Mouse (Mus musculus) liver, embryonic 16.5 days (tissue): Measurements from ENCODE around the gene Golga3. TPM values are rescaled to one million over a fixed set of nuclear protein-coding genes. Genes with fewer than 3 reads are reported as not detected.

Source experiments
- ATAC-seq: fragments of 200-750 bp; cut with Nextera tagmentation; 2 replicates; pipeline ENCODE4 v1.8.0; 2017; ENCODE audit warnings: low read depth, mild to moderate bottlenecking, moderate number of reproducible peaks, moderate library complexity
- H3K27ac ChIP-seq: fragments of 300-500 bp; sonication (generic); 2 replicates; pipeline ENCODE4 v1.5.1; 2014; ENCODE audit warnings: mild to moderate bottlenecking, low read length
- H3K27me3 ChIP-seq: fragments of 300-500 bp; sonication (generic); 2 replicates; pipeline ENCODE4 v1.6.1; 2014; ENCODE audit warnings: low read depth, low read length, mixed read lengths; ENCODE audit not compliant: control insufficient read depth, insufficient read depth
- H3K36me3 ChIP-seq: fragments of 300-500 bp; sonication (generic); 2 replicates; pipeline ENCODE4 v1.6.1; 2014; ENCODE audit warnings: mild to moderate bottlenecking; ENCODE audit not compliant: control insufficient read depth, insufficient read depth
- H3K4me1 ChIP-seq: fragments of 300-500 bp; sonication (generic); 2 replicates; pipeline ENCODE4 v1.6.1; 2014; ENCODE audit warnings: low read depth, low read length, mixed read lengths; ENCODE audit not compliant: control insufficient read depth
- H3K4me2 ChIP-seq: fragments of 300-500 bp; sonication (generic); 2 replicates; pipeline ENCODE4 v1.6.1; 2014; ENCODE audit warnings: low read depth, low read length, mixed read lengths
- H3K4me3 ChIP-seq: fragments of 300-500 bp; sonication (generic); 2 replicates; pipeline ENCODE4 v1.5.1; 2014; ENCODE audit warnings: low read depth, mild to moderate bottlenecking, low read length
- H3K9ac ChIP-seq: fragments of 300-500 bp; sonication (generic); 2 replicates; pipeline ENCODE4 v1.6.1; 2014; ENCODE audit warnings: low read depth, low read length
- H3K9me3 ChIP-seq: fragments of 300-500 bp; sonication (generic); replicated peaks from 2 replicates; pipeline ENCODE4 v1.6.1; 2016; ENCODE audit warnings: low read length; ENCODE audit not compliant: control insufficient read depth
- WGBS: fragments of 180-500 bp; shearing (Covaris S2); extraction: QIAGEN DNeasy Blood & Tissue Kit; methylation state at CpG from one replicate; pipeline ENCODE4 v1.1.7; 2014; ENCODE audit not compliant: insufficient replicate concordance; 5-methylcytosine and 5-hydroxymethylcytosine counted together
- polyA plus RNA-seq: library from polyadenylated mRNA; unstranded; fragments of >200 nt; fragmentation: Nextera tagmentation; extraction: Ambion mirVana; gene quantifications from 2 replicates; pipeline ENCODE4 v1.2.1, GENCODE M21; 2015

Gene Golga3
- polyA plus RNA-seq, 1 experiment from 2014 or later = 8.2 TPM

GRCm38 (mm10) chr5:110177021-110177420 lies 520 bp downstream of the Golga3 start:
- WGBS = 2% methylated on average over 19 of the region's 19 CpGs
- Histone ChIP-seq H3K4me2 (peak overlapping the region; percentile 78), H3K27ac (peak overlapping the region; percentile 75), H3K9ac (peak overlapping the region; percentile 91), H3K36me3 (peaks cover 2% of the 10 kb centered on the region; the same call in 1 of the 2 replicates), H3K27me3 (no peaks in the 10 kb centered on the region), H3K4me1 (peaks cover 22% of the 10 kb centered on the region), H3K4me3 (peak overlapping the region; percentile 93), H3K9me3 (no peaks in the 10 kb centered on the region)
- peak; percentile 4; the same call in 1 of the 2 replicates for ATAC-seq

GRCm38 (mm10) chr5:110178628-110179027 lies 2.1 kb downstream of the Golga3 start:
- Histone ChIP-seq H3K9ac (no peak overlapping the region), H3K4me1 (peaks cover 22% of the 10 kb centered on the region), H3K9me3 (no peaks in the 10 kb centered on the region), H3K4me2 (peak overlapping the region; percentile 1; the same call in 1 of the 2 replicates), H3K4me3 (no peak overlapping the region), H3K27me3 (no peaks in the 10 kb centered on the region), H3K27ac (no peak overlapping the region), H3K36me3 (peaks cover 2% of the 10 kb centered on the region; the same call in 1 of the 2 replicates)
- WGBS = 26% methylated on average over 2 of the region's 2 CpGs
- ATAC-seq = no peak

GRCm38 (mm10) chr5:110181716-110182115 lies 5.2 kb downstream of the Golga3 start:
- WGBS = 76% methylated on average over 5 of the region's 5 CpGs
- H3K9me3 ChIP-seq = no peaks in the 10 kb centered on the region
- no peak for ATAC-seq
- H3K4me1 ChIP-seq = peaks cover 20% of the 10 kb centered on the region
- no peak overlapping the region for H3K4me2 ChIP-seq
- H3K27me3 ChIP-seq = no peaks in the 10 kb centered on the region
- H3K36me3 ChIP-seq = peaks cover 12% of the 10 kb centered on the region; the same call in 1 of the 2 replicates
- no peak overlapping the region for H3K9ac ChIP-seq
- no peak overlapping the region for H3K27ac ChIP-seq
- H3K4me3 ChIP-seq = no peak overlapping the region

GRCm38 (mm10) chr5:110203164-110203895 lies 26.8 kb downstream of the Golga3 start:
- H3K27me3 ChIP-seq = no peaks in the 10 kb centered on the region
- WGBS = 76% methylated on average over 10 of the region's 10 CpGs
- H3K27ac ChIP-seq = no peak overlapping the region
- no peak overlapping the region for H3K4me3 ChIP-seq
- peaks cover 22% of the 10 kb centered on the region for H3K36me3 ChIP-seq
- no peak overlapping the region for H3K9ac ChIP-seq
- H3K4me1 ChIP-seq = no peaks in the 10 kb centered on the region
- no peak for ATAC-seq
- H3K9me3 ChIP-seq = no peaks in the 10 kb centered on the region
- no peak overlapping the region for H3K4me2 ChIP-seq

- Histone ChIP-seq H3K36me3 (peaks cover 27% of the 10 kb centered on the region), H3K4me1 (no peaks in the 10 kb centered on the region), H3K27ac (no peak overlapping the region), H3K9ac (no peak overlapping the region), H3K9me3 (no peaks in the 10 kb centered on the region), H3K27me3 (no peaks in the 10 kb centered on the region), H3K4me2 (no peak overlapping the region), H3K4me3 (no peak overlapping the region)
- WGBS = 67% methylated on average over 6 of the region's 6 CpGs
- ATAC-seq = no peak
These were observed 28.3 kb downstream of the Golga3 start for GRCm38 (mm10) chr5:110204777-110205176.

GRCm38 (mm10) chr5:110211312-110211711 lies 34.8 kb downstream of the Golga3 start:
- H3K9ac ChIP-seq = no peak overlapping the region
- H3K4me2 ChIP-seq = no peak overlapping the region
- H3K27ac ChIP-seq = no peak overlapping the region
- H3K4me3 ChIP-seq = no peak overlapping the region
- H3K27me3 ChIP-seq = no peaks in the 10 kb centered on the region
- H3K36me3 ChIP-seq = peaks cover 19% of the 10 kb centered on the region
- no peak for ATAC-seq
- H3K9me3 ChIP-seq = no peaks in the 10 kb centered on the region
- no peaks in the 10 kb centered on the region for H3K4me1 ChIP-seq
- 43% methylated on average over 2 of the region's 2 CpGs for WGBS

- Histone ChIP-seq H3K9ac (no peak overlapping the region), H3K36me3 (peaks cover 40% of the 10 kb centered on the region), H3K4me1 (no peaks in the 10 kb centered on the region), H3K9me3 (no peaks in the 10 kb centered on the region), H3K27me3 (no peaks in the 10 kb centered on the region), H3K4me2 (no peak overlapping the region), H3K4me3 (no peak overlapping the region), H3K27ac (no peak overlapping the region)
- ATAC-seq = no peak
- 87% methylated on average over 3 of the region's 3 CpGs for WGBS
These were observed 40.3 kb downstream of the Golga3 start for GRCm38 (mm10) chr5:110216780-110217179.

DNA sequence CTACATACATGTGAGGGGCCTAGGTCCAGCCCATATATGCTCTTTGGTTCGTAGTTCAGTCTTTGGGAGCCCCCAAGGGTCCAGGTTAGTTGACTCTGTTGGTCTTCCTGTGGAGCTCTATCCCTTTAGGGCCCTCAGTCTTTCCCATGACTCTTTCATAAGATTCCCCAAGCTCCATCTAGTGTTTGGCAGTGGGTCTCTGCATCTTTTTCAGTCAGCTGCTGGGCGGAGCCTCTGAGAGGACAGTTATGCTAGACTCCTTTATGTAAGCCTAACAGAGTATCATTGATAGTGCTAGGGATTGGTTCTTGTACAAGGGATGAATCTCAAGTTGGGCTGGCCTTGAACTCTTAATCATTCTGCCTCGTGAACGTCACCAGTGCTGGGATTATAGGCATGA lies 43.8 kb downstream of the Golga3 start:
- Histone ChIP-seq H3K4me1 (no peaks in the 10 kb centered on the region), H3K27ac (no peak overlapping the region), H3K4me3 (no peak overlapping the region), H3K9me3 (no peaks in the 10 kb centered on the region), H3K9ac (no peak overlapping the region), H3K36me3 (peaks cover 33% of the 10 kb centered on the region), H3K27me3 (no peaks in the 10 kb centered on the region), H3K4me2 (no peak overlapping the region)
- WGBS = 73% methylated on average over 4 of the region's 4 CpGs
- ATAC-seq = no peak

DNA sequence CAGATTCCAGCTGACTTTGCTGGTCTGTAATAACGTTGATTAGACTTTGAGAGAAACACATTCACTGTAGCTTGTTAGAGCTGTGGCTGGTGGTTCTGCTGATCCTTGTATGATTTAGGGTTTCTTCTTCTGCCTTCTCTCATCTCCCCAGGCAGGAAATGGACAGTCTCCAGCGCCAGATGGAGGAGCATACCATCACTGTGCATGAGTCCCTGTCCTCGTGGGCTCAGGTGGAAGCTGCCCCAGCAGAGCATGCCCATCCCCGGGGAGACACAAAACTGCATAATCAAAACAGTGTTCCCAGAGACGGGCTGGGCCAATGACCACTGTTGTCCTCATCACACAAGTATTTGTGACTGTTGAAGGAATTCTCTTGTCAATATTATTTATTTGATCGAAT lies 46.3 kb downstream of the Golga3 start:
- WGBS = 71% methylated on average over 6 of the region's 6 CpGs
- ATAC-seq = no peak
- no peaks in the 10 kb centered on the region for H3K4me1 ChIP-seq
- H3K9ac ChIP-seq = no peak overlapping the region
- H3K36me3 ChIP-seq = peaks cover 25% of the 10 kb centered on the region
- H3K4me3 ChIP-seq = no peak overlapping the region
- no peaks in the 10 kb centered on the region for H3K9me3 ChIP-seq
- no peaks in the 10 kb centered on the region for H3K27me3 ChIP-seq
- no peak overlapping the region for H3K4me2 ChIP-seq
- H3K27ac ChIP-seq = no peak overlapping the region
